Mouse (Mus musculus): ENCODE data around the gene Kcnab2. TPM values are rescaled to one million over a fixed set of nuclear protein-coding genes. Genes with fewer than 3 reads are reported as not detected.

Kcnab2 gene
- polyA plus RNA-seq, 1 experiment: 6.1 TPM

DNA sequence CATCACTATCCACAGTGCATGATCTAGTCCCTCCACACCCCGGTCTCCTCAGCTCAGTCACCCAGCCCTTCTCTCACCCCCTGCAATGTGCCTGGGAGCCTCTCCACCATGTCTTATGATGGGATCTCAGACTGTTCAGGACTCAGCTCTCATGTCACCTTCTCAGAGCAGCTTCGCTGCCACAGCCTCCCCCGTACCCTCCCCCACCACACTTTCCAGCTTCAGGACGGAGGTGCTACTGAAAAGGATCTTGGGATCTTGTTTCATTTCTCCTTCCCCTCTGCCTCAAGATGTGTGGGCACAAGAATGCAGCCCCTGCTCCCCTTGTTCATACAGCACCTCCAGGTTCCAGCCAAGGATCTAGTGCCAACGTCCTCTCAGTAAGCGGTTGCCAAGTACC is 54.1 kb downstream of the Kcnab2 start:
- no peak for TF ChIP-seq CTCF (conservative IDR thresholded peaks at IDR 0.05; ENCODE audit: insufficient read depth, insufficient read length, low read depth, low read length)
- no peak for TF ChIP-seq POLR2A (IDR thresholded peaks at IDR 0.05; ENCODE audit: low read depth, low read length)
- WGBS: 77% methylated on average over 6 of the region's 6 CpGs
- H3K4me3 ChIP-seq (ENCODE audit: insufficient read depth, low read depth, low read length): no peak overlapping the region
- H3K27ac ChIP-seq (ENCODE audit: insufficient read depth, low read depth, low read length): no peak overlapping the region
- no peaks in the 10 kb centered on the region for H3K4me1 ChIP-seq (ENCODE audit: control insufficient read depth, insufficient read depth, low read length)
- H3K27me3 ChIP-seq (replicated peaks; ENCODE audit: control insufficient read depth, insufficient read depth, low read length): no peaks in the 10 kb centered on the region
- H3K36me3 ChIP-seq (ENCODE audit: control insufficient read depth, insufficient read depth, low read length): no peaks in the 10 kb centered on the region
- DNase-seq: no peak

DNA sequence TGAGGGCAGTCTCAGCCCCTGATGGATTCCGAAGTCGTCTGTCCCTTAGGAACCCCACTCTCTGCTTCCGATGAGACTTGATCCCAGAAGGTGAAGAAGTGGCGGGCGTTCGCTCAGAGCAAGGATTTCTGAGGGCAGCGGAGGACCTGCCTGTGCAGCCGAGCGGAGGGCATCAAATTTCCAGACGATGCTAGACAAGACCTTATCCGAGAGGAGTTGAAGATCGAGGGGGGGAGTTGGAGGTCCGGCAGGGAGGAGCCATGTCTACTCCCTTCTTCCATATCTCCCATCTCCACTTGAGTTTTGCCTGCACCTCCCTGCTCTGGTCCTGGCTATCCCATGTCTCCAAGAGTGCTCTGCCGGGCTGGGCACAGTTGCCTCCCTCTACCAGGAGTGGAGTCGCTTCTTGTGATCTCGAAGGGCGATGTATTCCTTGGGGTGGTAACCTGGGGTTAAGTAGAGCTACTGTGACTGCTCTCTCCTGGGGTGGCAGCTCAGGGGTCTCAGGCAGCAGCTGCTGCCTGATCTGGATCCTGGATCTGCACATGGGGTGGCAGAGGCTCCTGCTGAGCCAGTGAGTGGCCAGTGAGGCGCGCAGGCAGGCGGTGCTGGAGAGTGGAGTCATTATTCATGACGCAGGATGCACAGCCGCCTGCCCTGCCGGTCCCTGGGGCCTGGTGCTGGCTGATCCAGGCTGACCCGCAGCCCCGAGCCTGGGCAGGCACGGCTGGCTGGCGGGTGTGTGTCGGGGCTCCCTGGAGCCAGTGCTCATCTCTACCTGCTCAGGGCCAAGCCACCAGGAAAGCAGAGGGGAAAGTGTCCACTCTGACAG is 59.2 kb downstream of the Kcnab2 start:
- no peaks in the 10 kb centered on the region for H3K27me3 ChIP-seq (replicated peaks; ENCODE audit: control insufficient read depth, insufficient read depth, low read length)
- no peaks in the 10 kb centered on the region for H3K36me3 ChIP-seq (ENCODE audit: control insufficient read depth, insufficient read depth, low read length)
- H3K4me3 ChIP-seq (ENCODE audit: insufficient read depth, low read depth, low read length): no peak overlapping the region
- TF ChIP-seq POLR2A (IDR thresholded peaks at IDR 0.05; ENCODE audit: low read depth, low read length) (no peak), CTCF (conservative IDR thresholded peaks at IDR 0.05; ENCODE audit: insufficient read depth, insufficient read length, low read depth, low read length) (no peak)
- H3K27ac ChIP-seq (ENCODE audit: insufficient read depth, low read depth, low read length): no peak overlapping the region
- no peaks in the 10 kb centered on the region for H3K4me1 ChIP-seq (ENCODE audit: control insufficient read depth, insufficient read depth, low read length)
- DNase-seq: no peak
- WGBS: 27% methylated on average over 28 of the region's 28 CpGs

DNA sequence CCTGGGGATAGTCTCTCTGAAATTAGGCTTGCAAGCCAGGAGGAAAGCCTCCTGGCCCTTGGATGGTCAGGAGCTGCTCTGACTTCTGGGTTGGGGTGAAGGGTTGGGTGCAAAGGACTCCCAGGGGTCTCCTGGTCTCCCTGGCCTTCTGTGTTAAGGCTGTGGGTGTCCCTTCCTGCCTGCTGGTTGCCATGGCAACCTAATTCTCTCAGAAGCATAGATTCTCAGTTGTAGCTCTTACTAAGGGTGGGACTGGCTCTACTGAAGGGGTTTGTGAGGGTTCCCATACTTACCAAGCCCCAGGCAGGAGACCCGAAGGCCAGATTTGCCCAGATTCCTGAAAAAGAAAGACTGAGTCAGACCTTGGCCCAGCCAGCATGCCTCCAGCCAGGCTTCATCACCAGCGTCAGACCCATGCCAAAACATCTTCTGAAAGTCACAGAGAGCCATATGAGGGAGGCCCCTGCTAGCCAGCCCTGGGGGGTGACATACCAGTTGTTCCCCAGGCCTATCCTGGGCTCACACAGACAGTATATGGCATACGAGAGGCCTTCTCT is 65.1 kb downstream of the Kcnab2 start:
- no peaks in the 10 kb centered on the region for H3K4me1 ChIP-seq (ENCODE audit: control insufficient read depth, insufficient read depth, low read length)
- no peak for TF ChIP-seq POLR2A (IDR thresholded peaks at IDR 0.05; ENCODE audit: low read depth, low read length)
- TF ChIP-seq CTCF (conservative IDR thresholded peaks at IDR 0.05; ENCODE audit: insufficient read depth, insufficient read length, low read depth, low read length): no peak
- 92% methylated on average over 3 of the region's 3 CpGs for WGBS
- DNase-seq: no peak
- no peaks in the 10 kb centered on the region for H3K27me3 ChIP-seq (replicated peaks; ENCODE audit: control insufficient read depth, insufficient read depth, low read length)
- H3K36me3 ChIP-seq (ENCODE audit: control insufficient read depth, insufficient read depth, low read length): no peaks in the 10 kb centered on the region
- no peak overlapping the region for H3K27ac ChIP-seq (ENCODE audit: insufficient read depth, low read depth, low read length)
- no peak overlapping the region for H3K4me3 ChIP-seq (ENCODE audit: insufficient read depth, low read depth, low read length)

DNA sequence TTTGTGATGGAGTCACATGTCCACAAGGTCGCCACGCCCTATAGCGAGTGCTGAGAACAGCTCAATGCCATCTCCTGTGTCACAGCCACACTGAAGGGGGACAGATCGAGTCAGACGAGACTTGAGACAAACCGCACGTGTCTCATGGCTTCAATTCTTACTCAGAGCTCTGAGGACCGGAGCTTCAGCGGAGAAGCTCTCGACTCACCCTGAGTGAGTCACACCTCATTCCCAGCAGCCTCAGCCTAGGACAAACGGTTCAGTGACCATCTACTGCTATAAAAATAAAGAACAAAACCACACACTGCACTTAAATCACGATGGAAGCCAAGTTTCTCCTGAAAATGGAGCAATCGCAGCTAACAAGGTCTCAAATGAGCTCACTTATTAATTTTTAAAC is 66.7 kb downstream of the Kcnab2 start:
- no peaks in the 10 kb centered on the region for H3K4me1 ChIP-seq (ENCODE audit: control insufficient read depth, insufficient read depth, low read length)
- DNase-seq: no peak
- H3K4me3 ChIP-seq (ENCODE audit: insufficient read depth, low read depth, low read length): no peak overlapping the region
- 46% methylated on average over 13 of the region's 13 CpGs for WGBS
- no peak for TF ChIP-seq POLR2A (IDR thresholded peaks at IDR 0.05; ENCODE audit: low read depth, low read length)
- TF ChIP-seq CTCF (conservative IDR thresholded peaks at IDR 0.05; ENCODE audit: insufficient read depth, insufficient read length, low read depth, low read length): no peak
- no peak overlapping the region for H3K27ac ChIP-seq (ENCODE audit: insufficient read depth, low read depth, low read length)
- no peaks in the 10 kb centered on the region for H3K36me3 ChIP-seq (ENCODE audit: control insufficient read depth, insufficient read depth, low read length)
- H3K27me3 ChIP-seq (replicated peaks; ENCODE audit: control insufficient read depth, insufficient read depth, low read length): no peaks in the 10 kb centered on the region

DNA sequence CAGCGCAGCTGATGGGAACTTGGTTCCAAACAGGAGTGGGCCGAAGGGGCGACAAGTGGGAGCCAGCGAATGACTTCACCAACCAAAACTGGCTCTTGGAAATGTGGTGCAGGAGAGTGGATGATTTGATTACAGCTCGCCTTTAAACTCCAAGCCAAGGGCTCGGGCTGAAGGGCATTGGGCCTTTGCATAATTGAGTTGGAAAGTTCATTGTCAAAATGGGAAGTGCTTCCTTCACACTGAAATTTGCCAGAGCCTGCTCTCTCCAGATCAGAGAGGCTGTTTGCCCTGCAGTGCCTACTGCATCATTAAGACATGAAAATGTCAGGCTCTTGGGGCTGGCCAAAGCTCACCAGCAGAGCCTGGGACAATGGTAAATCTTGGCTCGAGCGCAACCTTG is 71.1 kb downstream of the Kcnab2 start:
- no peak for TF ChIP-seq POLR2A (IDR thresholded peaks at IDR 0.05; ENCODE audit: low read depth, low read length)
- no peak for TF ChIP-seq CTCF (conservative IDR thresholded peaks at IDR 0.05; ENCODE audit: insufficient read depth, insufficient read length, low read depth, low read length)
- no peak for DNase-seq
- WGBS: 89% methylated on average over 8 of the region's 8 CpGs

DNA sequence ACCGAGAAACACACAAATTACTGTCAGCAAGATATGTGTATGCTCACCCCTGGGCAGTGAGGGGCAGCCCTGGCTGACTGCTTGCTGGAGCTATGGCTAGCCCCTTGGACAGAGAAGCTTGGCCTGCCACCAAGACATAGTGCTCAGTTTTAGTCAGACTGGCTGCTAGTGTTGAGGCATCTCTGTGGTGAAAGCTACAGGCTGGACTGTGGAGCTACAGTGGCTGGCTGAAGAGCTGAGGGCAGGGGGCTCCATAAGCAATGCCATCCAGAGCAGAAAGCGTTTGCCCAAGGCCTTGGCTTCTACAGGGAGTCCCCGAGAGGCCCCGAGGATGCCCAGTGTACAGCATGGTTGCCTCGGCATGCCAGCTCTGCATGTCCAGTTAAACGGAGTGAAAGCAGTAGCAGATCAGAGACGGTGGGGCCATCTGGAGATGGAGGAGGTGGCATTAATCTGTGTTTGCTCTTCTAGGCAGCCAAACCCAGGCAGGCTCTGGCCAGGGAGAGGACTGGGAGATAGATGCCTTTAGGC is 71.9 kb downstream of the Kcnab2 start:
- Histone ChIP-seq H3K4me3 (ENCODE audit: insufficient read depth, low read depth, low read length) (no peak overlapping the region), H3K27me3 (replicated peaks; ENCODE audit: control insufficient read depth, insufficient read depth, low read length) (no peaks in the 10 kb centered on the region), H3K4me1 (ENCODE audit: control insufficient read depth, insufficient read depth, low read length) (no peaks in the 10 kb centered on the region), H3K27ac (ENCODE audit: insufficient read depth, low read depth, low read length) (no peak overlapping the region), H3K36me3 (ENCODE audit: control insufficient read depth, insufficient read depth, low read length) (no peaks in the 10 kb centered on the region)
- no peak for TF ChIP-seq CTCF (conservative IDR thresholded peaks at IDR 0.05; ENCODE audit: insufficient read depth, insufficient read length, low read depth, low read length)
- no peak for TF ChIP-seq POLR2A (IDR thresholded peaks at IDR 0.05; ENCODE audit: low read depth, low read length)
- no peak for DNase-seq
- WGBS: 71% methylated on average over 7 of the region's 7 CpGs

More for the DNA sequence above, 71.1 kb downstream of the Kcnab2 start:
- no peak overlapping the region for H3K27ac ChIP-seq (ENCODE audit: insufficient read depth, low read depth, low read length)
- no peaks in the 10 kb centered on the region for H3K27me3 ChIP-seq (replicated peaks; ENCODE audit: control insufficient read depth, insufficient read depth, low read length)
- no peak overlapping the region for H3K4me3 ChIP-seq (ENCODE audit: insufficient read depth, low read depth, low read length)
- no peaks in the 10 kb centered on the region for H3K36me3 ChIP-seq (ENCODE audit: control insufficient read depth, insufficient read depth, low read length)
- H3K4me1 ChIP-seq (ENCODE audit: control insufficient read depth, insufficient read depth, low read length): no peaks in the 10 kb centered on the region

DNA sequence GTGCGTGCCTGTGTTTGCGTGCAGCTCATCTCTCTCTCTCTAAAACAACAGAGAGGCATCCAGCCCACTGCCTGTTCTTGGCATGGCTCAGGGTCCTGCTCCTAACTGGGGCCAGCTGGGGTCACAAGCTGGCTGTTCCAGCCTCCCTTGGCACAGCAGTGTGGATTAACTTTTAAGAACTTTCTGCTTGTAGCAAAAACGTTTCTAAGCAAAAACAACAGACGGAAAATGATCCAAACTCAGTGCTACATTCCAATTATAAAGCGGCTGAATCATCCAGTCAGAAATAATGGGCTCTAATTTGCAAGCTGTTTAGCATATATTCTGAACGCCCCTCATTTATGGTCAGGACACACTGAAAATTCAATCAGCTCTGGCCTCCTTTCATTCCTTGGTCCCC is 72.5 kb downstream of the Kcnab2 start:
- no peak overlapping the region for H3K27ac ChIP-seq (ENCODE audit: insufficient read depth, low read depth, low read length)
- DNase-seq: no peak
- 60% methylated on average over 6 of the region's 6 CpGs for WGBS
- TF ChIP-seq POLR2A (IDR thresholded peaks at IDR 0.05; ENCODE audit: low read depth, low read length): no peak
- no peak for TF ChIP-seq CTCF (conservative IDR thresholded peaks at IDR 0.05; ENCODE audit: insufficient read depth, insufficient read length, low read depth, low read length)
- no peak overlapping the region for H3K4me3 ChIP-seq (ENCODE audit: insufficient read depth, low read depth, low read length)
- no peaks in the 10 kb centered on the region for H3K4me1 ChIP-seq (ENCODE audit: control insufficient read depth, insufficient read depth, low read length)
- H3K27me3 ChIP-seq (replicated peaks; ENCODE audit: control insufficient read depth, insufficient read depth, low read length): no peaks in the 10 kb centered on the region
- H3K36me3 ChIP-seq (ENCODE audit: control insufficient read depth, insufficient read depth, low read length): no peaks in the 10 kb centered on the region

All from kidney, adult 2 months (tissue).